Mouse (Mus musculus): ENCODE data around the gene Xaf1. TPM values are rescaled to one million over a fixed set of nuclear protein-coding genes. Genes with fewer than 3 reads are reported as not detected.

Gene Xaf1
- polyA plus RNA-seq (2017; shearing (Covaris generic)): 38.9 TPM

DNA sequence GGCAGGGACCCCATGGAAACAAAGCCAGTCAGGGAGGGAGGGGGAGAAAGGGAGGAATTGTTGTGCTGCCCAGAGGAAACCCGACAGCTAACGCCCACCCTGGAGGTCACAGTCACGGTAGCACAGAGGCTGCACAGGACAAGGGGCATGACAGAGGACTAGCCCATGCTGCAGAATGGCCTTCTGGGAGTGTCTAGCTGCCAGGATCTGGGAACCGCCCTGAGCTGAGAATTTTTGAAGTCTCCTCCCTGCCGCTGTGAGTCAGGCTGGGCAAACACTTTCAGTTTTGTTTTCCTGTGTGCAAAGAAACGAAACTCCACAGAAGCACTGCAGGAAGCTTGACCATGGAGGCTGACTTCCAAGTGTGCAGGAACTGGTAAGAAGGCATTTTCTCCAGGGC, at the start of gene Xaf1:
TSS of gene Xaf1 (plus strand) at position 296 of the 400 bp plus-strand sequence.

DNA sequence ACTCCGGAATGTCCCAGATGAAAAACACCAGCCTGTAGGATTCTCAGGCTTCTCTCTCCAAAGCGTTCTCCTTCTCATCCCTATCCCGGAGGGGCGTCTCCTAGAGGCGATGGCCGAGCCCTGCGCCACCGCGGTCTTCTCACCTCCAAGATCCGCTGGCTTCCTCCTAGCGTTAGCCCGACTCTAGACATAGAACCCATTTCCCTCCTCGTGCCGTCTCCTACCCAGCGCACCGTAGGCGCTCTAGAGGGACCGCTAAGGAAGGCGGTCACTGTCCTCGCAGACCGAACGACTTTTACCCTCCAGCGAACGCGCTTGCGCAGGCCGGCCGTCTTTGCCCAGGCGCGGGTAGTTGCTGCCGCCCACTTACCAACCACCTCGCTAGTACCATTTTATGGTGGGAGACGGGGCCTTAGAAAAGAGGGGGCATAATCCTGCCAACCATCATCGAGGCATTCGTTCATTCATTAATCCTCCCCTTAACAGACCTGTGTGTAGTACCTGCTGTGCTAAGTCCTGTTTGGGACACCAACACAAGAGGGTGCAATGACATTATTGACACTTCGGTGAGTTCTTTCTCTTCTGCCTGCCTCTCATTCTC, 34.4 kb upstream of the Xaf1 start, which contains the start of gene Slc13a5:
TSS of gene Slc13a5 (minus strand) at position 263 of the 601 bp plus-strand sequence.

GRCm38 (mm10) chr11:72314151-72314895, 12.9 kb downstream of the Xaf1 start, which contains the start of gene Fbxo39:
Gene Fbxo39 (plus strand): TSS chr11:72314444.

DNA sequence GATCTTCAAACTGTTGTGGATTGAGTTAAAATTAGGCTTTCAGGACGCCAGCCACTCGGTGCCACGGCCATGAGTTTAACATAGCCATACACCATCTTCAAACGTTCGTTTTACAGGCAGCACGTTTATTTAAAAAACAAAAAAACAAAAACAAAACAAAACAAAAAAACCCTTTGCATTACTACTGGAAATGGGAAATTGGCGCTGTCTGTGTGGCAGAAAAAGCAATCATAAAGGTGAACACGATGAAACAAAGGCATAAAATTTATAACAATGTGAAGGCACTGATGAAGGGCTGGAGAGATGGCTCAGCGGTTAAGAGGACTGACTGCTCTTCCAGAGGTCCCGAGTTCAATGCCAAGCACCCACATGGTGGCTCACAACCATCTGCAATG, 60.9 kb downstream of the Xaf1 start, which contains the start of gene Tekt1:
TSS of gene Tekt1 (minus strand) at position 96 of the 395 bp plus-strand sequence.

Other genes with a start within 250 kb of the Xaf1 start
- gene Pitpnm3, start 165.9 kb upstream of the Xaf1 start, polyA plus RNA-seq (2017; shearing (Covaris generic)): not detected
- gene Gm43951, start 94.8 kb upstream of the Xaf1 start, polyA plus RNA-seq (2017; shearing (Covaris generic)): 0.12 TPM
- gene 4933427D14Rik, start 94.2 kb upstream of the Xaf1 start, polyA plus RNA-seq (2017; shearing (Covaris generic)): 13.3 TPM
- gene Txndc17, start 94.1 kb upstream of the Xaf1 start, polyA plus RNA-seq (2017; shearing (Covaris generic)): 72.3 TPM
- gene Med31, start 86.0 kb upstream of the Xaf1 start, polyA plus RNA-seq (2017; shearing (Covaris generic)): 31.5 TPM
- gene Slc13a5, start 34.4 kb upstream of the Xaf1 start, polyA plus RNA-seq (2017; shearing (Covaris generic)): not detected
- 0.29 TPM for gene Fbxo39, start 12.8 kb downstream of the Xaf1 start, polyA plus RNA-seq (2017; shearing (Covaris generic))
- gene Tekt1, start 60.8 kb downstream of the Xaf1 start, polyA plus RNA-seq (2017; shearing (Covaris generic)): not detected
- not detected for gene Smtnl2, start 110.1 kb downstream of the Xaf1 start, polyA plus RNA-seq (2017; shearing (Covaris generic))
- gene Ggt6, start 133.9 kb downstream of the Xaf1 start, polyA plus RNA-seq (2017; shearing (Covaris generic)): not detected
- 101 TPM for gene Mybbp1a, start 139.7 kb downstream of the Xaf1 start, polyA plus RNA-seq (2017; shearing (Covaris generic))
- not detected for gene Spns2, start 188.3 kb downstream of the Xaf1 start, polyA plus RNA-seq (2017; shearing (Covaris generic))
- 0.21 TPM for gene Spns3, start 248.9 kb downstream of the Xaf1 start, polyA plus RNA-seq (2017; shearing (Covaris generic))

All from effector memory CD4-positive, alpha-beta T cell, adult 5 months (primary cell).